Mouse (Mus musculus) liver, adult 2 months (tissue): ENCODE measurements at regions not wholly inside any gene's neighbourhood (a gene's known extent, or its start where the extent isn't known, plus 50 kb on each side); places are given as distances from the start of the nearest gene placed in this dataset.
"Not testable (repeated sequence)": the region's sequence is repeated elsewhere in the genome, so short reads cannot be mapped to it uniquely, and the experiment has no call there.

Experiments
- DNase-seq: peaks from one replicate; pipeline ENCODE4 v3.0.0-alpha.2; 2011; ENCODE audit warnings: low read depth, low spot score; ENCODE audit errors: extremely low read depth
- H3K27ac ChIP-seq: fragments of 200-500 bp; replicated peaks from 2 replicates; pipeline ENCODE4 v1.5.1; 2012; ENCODE audit warnings: low read depth, mild to moderate bottlenecking, control low read depth, inconsistent platforms, low read length; ENCODE audit not compliant: insufficient read depth
- H3K27me3 ChIP-seq: fragments of 200-500 bp; 2 replicates; pipeline ENCODE4 v1.6.1; 2012; ENCODE audit warnings: mild to moderate bottlenecking, moderate library complexity, low read length, inconsistent platforms; ENCODE audit not compliant: control insufficient read depth, insufficient read depth
- H3K36me3 ChIP-seq: fragments of 200-500 bp; 2 replicates; pipeline ENCODE4 v1.6.1; 2012; ENCODE audit warnings: low read length, inconsistent platforms; ENCODE audit not compliant: control insufficient read depth, insufficient read depth
- H3K4me1 ChIP-seq: fragments of 200-500 bp; 2 replicates; pipeline ENCODE4 v1.6.1; 2011; ENCODE audit warnings: low read length; ENCODE audit not compliant: control insufficient read depth, insufficient read depth
- H3K4me3 ChIP-seq: fragments of 200-500 bp; 2 replicates; pipeline ENCODE4 v1.5.1; 2011; ENCODE audit warnings: low read depth, mild to moderate bottlenecking, control low read depth, low read length, moderate library complexity; ENCODE audit not compliant: insufficient read depth
- H3K79me2 ChIP-seq: fragments of 200-500 bp; 2 replicates; pipeline ENCODE4 v1.6.1; 2012; ENCODE audit warnings: inconsistent platforms, mild to moderate bottlenecking, low read length, moderate library complexity; ENCODE audit not compliant: control insufficient read depth, insufficient read depth
- H3K9ac ChIP-seq: fragments of 200-500 bp; 2 replicates; pipeline ENCODE4 v1.6.1; 2012; ENCODE audit warnings: low read depth, mild to moderate bottlenecking, control low read depth, inconsistent platforms, low read length
- CTCF ChIP-seq: fragments of 200-500 bp; IDR thresholded peaks from 2 replicates; pipeline ENCODE4 v1.5.1; 2011; ENCODE audit warnings: low read depth, low read length, control low read depth
- WGBS: fragments of 180-500 bp; shearing (Covaris S2); methylation state at CpG from one replicate; pipeline ENCODE4 v1.1.7; 2018; 5-methylcytosine and 5-hydroxymethylcytosine counted together

- not testable (repeated sequence) for H3K9ac ChIP-seq, DNase-seq, H3K27ac ChIP-seq, H3K4me1 ChIP-seq, H3K36me3 ChIP-seq, H3K4me3 ChIP-seq, H3K79me2 ChIP-seq, H3K27me3 ChIP-seq
- WGBS: 53% methylated on average over 3 of the region's 3 CpGs
- TF ChIP-seq CTCF: 0 out of 2 replicates have a peak, but pooled peaks have one; percentile 15
Measured at GRCm38 (mm10) chrX:91059251-91059650, 167.3 kb downstream of the Gm44 start.

GRCm38 (mm10) chrX:91085137-91085536 lies 193.2 kb downstream of the Gm44 start:
- not testable (repeated sequence) for H3K9ac ChIP-seq, DNase-seq, H3K36me3 ChIP-seq, H3K4me3 ChIP-seq, H3K79me2 ChIP-seq, H3K27me3 ChIP-seq, H3K27ac ChIP-seq, H3K4me1 ChIP-seq
- WGBS: 26% methylated on average over 4 of the region's 4 CpGs
